Mouse (Mus musculus) heart, postnatal 0 days (tissue): Measurements from ENCODE around the gene Tmem273. TPM values are rescaled to one million over a fixed set of nuclear protein-coding genes. Genes with fewer than 3 reads are reported as not detected.

Source experiments
- ATAC-seq: fragments of 200-750 bp; cut with Nextera tagmentation; 2 replicates; pipeline ENCODE4 v1.8.0; 2017; ENCODE audit warnings: low read depth, moderate number of reproducible peaks, moderate library complexity; ENCODE audit not compliant: insufficient read depth
- DNase-seq: peaks from one replicate; pipeline ENCODE4 v3.0.0-alpha.2; 2016; ENCODE audit warnings: low spot score
- H3K27ac ChIP-seq: fragments of 300-500 bp; sonication (generic); 2 replicates; pipeline ENCODE4 v1.5.1; 2014; ENCODE audit warnings: low read depth, mild to moderate bottlenecking
- H3K27me3 ChIP-seq: fragments of 300-500 bp; sonication (generic); 2 replicates; pipeline ENCODE4 v1.6.1; 2014; ENCODE audit warnings: low read length, mixed read lengths; ENCODE audit not compliant: control insufficient read depth, insufficient read depth
- H3K36me3 ChIP-seq: fragments of 300-500 bp; sonication (generic); replicated peaks from 2 replicates; pipeline ENCODE4 v1.6.1; 2014; ENCODE audit warnings: low read length, mixed read lengths; ENCODE audit not compliant: control insufficient read depth, insufficient read depth
- H3K4me1 ChIP-seq: fragments of 300-500 bp; sonication (generic); 2 replicates; pipeline ENCODE4 v1.6.1; 2014; ENCODE audit warnings: antibody characterized with exemption; ENCODE audit not compliant: control insufficient read depth, insufficient read depth
- H3K4me2 ChIP-seq: fragments of 300-500 bp; sonication (generic); 2 replicates; pipeline ENCODE4 v1.6.1; 2014; ENCODE audit warnings: low read depth, mild to moderate bottlenecking, low read length, moderate library complexity
- H3K4me3 ChIP-seq: fragments of 300-500 bp; sonication (generic); 2 replicates; pipeline ENCODE4 v1.5.1; 2014; ENCODE audit warnings: low read depth, low read length
- H3K9ac ChIP-seq: fragments of 300-500 bp; sonication (generic); replicated peaks from 2 replicates; pipeline ENCODE4 v1.6.1; 2014; ENCODE audit warnings: low read depth, low read length, mixed read lengths
- H3K9me3 ChIP-seq: fragments of 300-500 bp; sonication (generic); replicated peaks from 2 replicates; pipeline ENCODE4 v1.6.1; 2016; ENCODE audit warnings: low read length; ENCODE audit not compliant: control insufficient read depth
- CTCF ChIP-seq: IDR thresholded peaks from 2 replicates; pipeline ENCODE4 v1.5.1; 2016; ENCODE audit warnings: antibody characterized with exemption, control low read depth, low read depth
- EP300 ChIP-seq: IDR thresholded peaks from 2 replicates; pipeline ENCODE4 v1.6.1; 2016; ENCODE audit warnings: antibody characterized with exemption, low read depth
- WGBS: fragments of 180-500 bp; shearing (Covaris S2); extraction: QIAGEN DNeasy Blood & Tissue Kit; methylation state at CpG from one replicate; pipeline ENCODE4 v1.1.7; 2014; 5-methylcytosine and 5-hydroxymethylcytosine counted together
- polyA plus RNA-seq: library from polyadenylated mRNA; unstranded; fragments of >200 nt; fragmentation: Nextera tagmentation; extraction: Ambion mirVana; gene quantifications from 2 replicates; pipeline ENCODE4 v1.2.1, GENCODE M21; 2015
- total RNA-seq: library from RNA; depleted of rRNA; stranded (reverse); fragments of >200 nt; gene quantifications from 2 replicates; pipeline ENCODE4 v1.2.3, GENCODE M21; 2014; ENCODE audit warnings: low replicate concordance; rRNA removed

Tmem273 gene
- total RNA-seq (0.42 TPM in 1 of 2 replicates, not detected in the other), polyA plus RNA-seq (0.27 and 0.49 TPM in 2 replicates)

GRCm38 (mm10) chr14:32785556-32786130, at the start of gene Tmem273:
Gene Tmem273, plus strand, starts transcription at chr14:32785963.
- H3K27me3 ChIP-seq: no peaks in the 10 kb centered on the region
- no peak within 1 kb of the TSS for H3K9ac ChIP-seq
- TF ChIP-seq CTCF (no peak), EP300 (no peak)
- H3K9me3 ChIP-seq: no peaks in the 10 kb centered on the region
- H3K4me2 ChIP-seq: no peak within 1 kb of the TSS
- no peaks in the 10 kb centered on the region for H3K36me3 ChIP-seq
- WGBS: 70% methylated on average over 3 of the region's 3 CpGs
- no peak within 1 kb of the TSS for H3K4me3 ChIP-seq
- no peaks in the 10 kb centered on the region for H3K4me1 ChIP-seq
- no peak for DNase-seq
- ATAC-seq: no peak
- no peak within 1 kb of the TSS for H3K27ac ChIP-seq

- no peak overlapping the region for H3K4me2 ChIP-seq
- H3K27ac ChIP-seq: no peak overlapping the region
- no peak overlapping the region for H3K4me3 ChIP-seq
- no peak overlapping the region for H3K9ac ChIP-seq
- ATAC-seq: no peak
- H3K9me3 ChIP-seq: peaks cover 11% of the 10 kb centered on the region; the same call in 1 of the 2 replicates
- H3K27me3 ChIP-seq: no peaks in the 10 kb centered on the region
- TF ChIP-seq EP300 (no peak), CTCF (no peak)
- WGBS: 83% methylated on average over 6 of the region's 6 CpGs
- no peaks in the 10 kb centered on the region for H3K4me1 ChIP-seq
- H3K36me3 ChIP-seq: no peaks in the 10 kb centered on the region
- DNase-seq: no peak
Observed at GRCm38 (mm10) chr14:32736561-32736960, 49.2 kb upstream of the Tmem273 start.

- Histone ChIP-seq H3K27ac (no peak overlapping the region), H3K4me2 (no peak overlapping the region), H3K27me3 (no peaks in the 10 kb centered on the region), H3K36me3 (no peaks in the 10 kb centered on the region), H3K4me1 (no peaks in the 10 kb centered on the region), H3K9me3 (peaks cover 11% of the 10 kb centered on the region; the same call in 1 of the 2 replicates), H3K9ac (no peak overlapping the region), H3K4me3 (no peak overlapping the region)
- no peak for DNase-seq
- 83% methylated on average over 5 of the region's 5 CpGs for WGBS
- no peak for ATAC-seq
- TF ChIP-seq CTCF (no peak), EP300 (no peak)
Observed at GRCm38 (mm10) chr14:32738586-32738985, 47.2 kb upstream of the Tmem273 start.

- H3K9me3 ChIP-seq: no peaks in the 10 kb centered on the region
- no peaks in the 10 kb centered on the region for H3K36me3 ChIP-seq
- H3K4me3 ChIP-seq: no peak overlapping the region
- H3K27ac ChIP-seq: no peak overlapping the region
- H3K4me2 ChIP-seq: peak overlapping the region; percentile 1; the same call in 1 of the 2 replicates
- WGBS: 28% methylated on average over 6 of the region's 6 CpGs
- TF ChIP-seq CTCF (no peak), EP300 (no peak)
- no peak overlapping the region for H3K9ac ChIP-seq
- H3K27me3 ChIP-seq: no peaks in the 10 kb centered on the region
- H3K4me1 ChIP-seq: peaks cover 8% of the 10 kb centered on the region; the same call in 1 of the 2 replicates
- ATAC-seq (no peak), DNase-seq (no peak)
Observed at GRCm38 (mm10) chr14:32748519-32748918, 37.2 kb upstream of the Tmem273 start.

DNA sequence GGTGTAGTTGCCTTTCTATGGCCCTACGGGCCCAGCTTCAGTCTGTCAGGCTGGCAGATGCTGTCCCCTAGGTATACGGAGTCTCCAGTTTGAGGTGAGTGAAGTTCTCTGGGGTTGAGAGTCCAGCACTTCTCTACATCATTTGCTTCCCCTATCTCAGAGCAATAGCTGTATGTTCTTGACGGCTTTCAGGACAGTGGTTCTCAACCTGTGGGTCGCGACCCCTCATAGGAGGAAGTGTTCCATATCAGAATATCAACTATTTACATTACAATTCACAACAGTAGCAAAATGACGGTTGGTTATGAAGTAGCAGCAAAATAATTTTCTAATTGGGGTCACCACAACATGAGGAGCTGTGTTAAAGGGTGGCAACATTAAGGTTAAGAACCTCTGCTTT, 35.0 kb upstream of the Tmem273 start:
- TF ChIP-seq CTCF (no peak), EP300 (no peak)
- 82% methylated on average over 6 of the region's 6 CpGs for WGBS
- no peak overlapping the region for H3K4me3 ChIP-seq
- H3K9me3 ChIP-seq: no peaks in the 10 kb centered on the region
- DNase-seq: no peak
- H3K27me3 ChIP-seq: no peaks in the 10 kb centered on the region
- H3K4me2 ChIP-seq: no peak overlapping the region
- H3K4me1 ChIP-seq: peaks cover 8% of the 10 kb centered on the region; the same call in 1 of the 2 replicates
- H3K9ac ChIP-seq: no peak overlapping the region
- no peaks in the 10 kb centered on the region for H3K36me3 ChIP-seq
- no peak overlapping the region for H3K27ac ChIP-seq
- no peak for ATAC-seq

DNA sequence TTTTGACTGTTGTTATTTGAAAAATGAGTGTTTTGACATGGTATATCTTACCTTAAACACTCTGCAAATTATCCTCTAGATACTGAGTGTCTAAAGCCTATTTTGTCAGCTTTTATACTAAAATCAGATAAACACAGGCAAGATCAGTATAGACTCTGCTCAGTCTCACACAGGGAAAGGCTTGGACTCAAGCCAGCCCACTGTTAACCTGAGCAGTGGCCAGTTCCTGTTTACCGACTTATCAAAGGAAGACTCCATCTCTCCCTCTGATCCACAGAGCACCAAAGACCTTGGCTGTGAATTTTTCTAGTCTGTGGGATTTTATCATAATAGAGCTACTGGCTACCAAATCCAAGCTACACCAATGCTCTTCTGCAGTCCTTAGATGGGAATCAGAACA, 31.5 kb upstream of the Tmem273 start:
- no peak for TF ChIP-seq CTCF
- no peak for TF ChIP-seq EP300
- DNase-seq (no peak), ATAC-seq (no peak)
- Histone ChIP-seq H3K27me3 (no peaks in the 10 kb centered on the region), H3K36me3 (no peaks in the 10 kb centered on the region), H3K4me2 (no peak overlapping the region), H3K9me3 (no peaks in the 10 kb centered on the region), H3K27ac (no peak overlapping the region), H3K9ac (no peak overlapping the region), H3K4me3 (no peak overlapping the region), H3K4me1 (0 out of 2 replicates have a peak, but pooled peaks cover 2% of the 10 kb centered on the region)
- WGBS: 28% methylated on average over 1 of the region's 1 CpGs
